Mouse (Mus musculus) midbrain, embryonic 12.5 days (tissue): ENCODE data around the gene Igfbp5. TPM values are rescaled to one million over a fixed set of nuclear protein-coding genes. Genes with fewer than 3 reads are reported as not detected.
A peak's percentile ranks its signal among the peaks of the same experiment; 100 is the strongest.

Experiments
- ATAC-seq: fragments of 200-750 bp; cut with Nextera tagmentation; 2 replicates; pipeline ENCODE4 v1.8.0; 2017; ENCODE audit warnings: low read depth, moderate TSS enrichment, moderate library complexity; ENCODE audit not compliant: low FRiP score
- H3K27ac ChIP-seq: fragments of 300-500 bp; sonication (generic); replicated peaks from 2 replicates; pipeline ENCODE4 v1.5.1; 2016; ENCODE audit warnings: mild to moderate bottlenecking
- H3K27me3 ChIP-seq: fragments of 300-500 bp; sonication (generic); 2 replicates; pipeline ENCODE4 v1.6.1; 2016; ENCODE audit warnings: mild to moderate bottlenecking
- H3K36me3 ChIP-seq: fragments of 300-500 bp; sonication (generic); 2 replicates; pipeline ENCODE4 v1.6.1; 2016
- H3K4me1 ChIP-seq: fragments of 300-500 bp; sonication (generic); 2 replicates; pipeline ENCODE4 v1.6.1; 2016
- H3K4me2 ChIP-seq: fragments of 300-500 bp; sonication (generic); replicated peaks from 2 replicates; pipeline ENCODE4 v1.6.1; 2016; ENCODE audit warnings: mild to moderate bottlenecking, moderate library complexity
- H3K4me3 ChIP-seq: fragments of 300-500 bp; sonication (generic); 2 replicates; pipeline ENCODE4 v1.5.1; 2016; ENCODE audit warnings: mild to moderate bottlenecking
- H3K9ac ChIP-seq: fragments of 300-500 bp; sonication (generic); replicated peaks from 2 replicates; pipeline ENCODE4 v1.6.1; 2016; ENCODE audit warnings: mild to moderate bottlenecking, moderate library complexity
- H3K9me3 ChIP-seq: fragments of 300-500 bp; sonication (generic); 2 replicates; pipeline ENCODE4 v1.6.1; 2016; ENCODE audit warnings: mild to moderate bottlenecking
- WGBS: fragments of 180-500 bp; shearing (Covaris S2); methylation state at CpG from one replicate; pipeline ENCODE4 v1.1.7; 2016; 5-methylcytosine and 5-hydroxymethylcytosine counted together
- polyA plus RNA-seq: library from polyadenylated mRNA; unstranded; fragments of >200 nt; fragmentation: Nextera tagmentation; extraction: Ambion mirVana; gene quantifications from 2 replicates; pipeline ENCODE4 v1.2.1, GENCODE M21; 2016

Gene Igfbp5
- 31.1 and 41.2 TPM in 2 replicates for polyA plus RNA-seq

GRCm38 (mm10) chr1:72874287-72875211 is at the start of gene Igfbp5:
Igfbp5 (minus strand) TSS chr1:72874884.
- H3K27ac ChIP-seq, result peak within 1 kb of the TSS; percentile 76
- H3K4me1 ChIP-seq, result peaks cover 54% of the 10 kb centered on the region
- no peaks in the 10 kb centered on the region for H3K9me3 ChIP-seq
- peak; percentile 59 for ATAC-seq
- H3K27me3 ChIP-seq, result peaks cover 52% of the 10 kb centered on the region
- under 1% methylated on average over 38 of the region's 38 CpGs for WGBS
- peak within 1 kb of the TSS; percentile 95 for H3K4me2 ChIP-seq
- peak within 1 kb of the TSS; percentile 58 for H3K4me3 ChIP-seq
- H3K9ac ChIP-seq, result peak within 1 kb of the TSS; percentile 69
- H3K36me3 ChIP-seq, result no peaks in the 10 kb centered on the region

GRCm38 (mm10) chr1:72914815-72915214 is 40.1 kb upstream of the Igfbp5 start:
- H3K4me3 ChIP-seq, result no peak overlapping the region
- no peak overlapping the region for H3K27ac ChIP-seq
- no peaks in the 10 kb centered on the region for H3K4me1 ChIP-seq
- no peaks in the 10 kb centered on the region for H3K36me3 ChIP-seq
- H3K4me2 ChIP-seq, result no peak overlapping the region
- 65% methylated on average over 6 of the region's 6 CpGs for WGBS
- no peaks in the 10 kb centered on the region for H3K27me3 ChIP-seq
- ATAC-seq, result no peak
- H3K9ac ChIP-seq, result no peak overlapping the region
- H3K9me3 ChIP-seq, result no peaks in the 10 kb centered on the region

- Histone ChIP-seq H3K4me2 (no peak overlapping the region), H3K4me3 (no peak overlapping the region), H3K27ac (no peak overlapping the region), H3K4me1 (no peaks in the 10 kb centered on the region), H3K9ac (no peak overlapping the region), H3K36me3 (no peaks in the 10 kb centered on the region), H3K9me3 (no peaks in the 10 kb centered on the region), H3K27me3 (no peaks in the 10 kb centered on the region)
- 88% methylated on average over 5 of the region's 5 CpGs for WGBS
- no peak for ATAC-seq
Measured at GRCm38 (mm10) chr1:72913073-72913472, 38.4 kb upstream of the Igfbp5 start.

GRCm38 (mm10) chr1:72895821-72896220 is 21.1 kb upstream of the Igfbp5 start:
- 73% methylated on average over 2 of the region's 2 CpGs for WGBS
- no peak for ATAC-seq
- H3K4me3 ChIP-seq, result no peak overlapping the region

GRCm38 (mm10) chr1:72887910-72888309 is 13.2 kb upstream of the Igfbp5 start:
- Histone ChIP-seq H3K4me2 (no peak overlapping the region), H3K4me1 (no peaks in the 10 kb centered on the region), H3K27me3 (no peaks in the 10 kb centered on the region), H3K9me3 (no peaks in the 10 kb centered on the region), H3K9ac (no peak overlapping the region), H3K4me3 (no peak overlapping the region), H3K27ac (no peak overlapping the region), H3K36me3 (no peaks in the 10 kb centered on the region)
- ATAC-seq, result no peak
- 68% methylated on average over 1 of the region's 1 CpGs for WGBS

More at GRCm38 (mm10) chr1:72895821-72896220, 21.1 kb upstream of the Igfbp5 start:
- Histone ChIP-seq H3K27ac (no peak overlapping the region), H3K9ac (no peak overlapping the region), H3K4me1 (no peaks in the 10 kb centered on the region), H3K9me3 (no peaks in the 10 kb centered on the region), H3K27me3 (no peaks in the 10 kb centered on the region), H3K4me2 (no peak overlapping the region), H3K36me3 (no peaks in the 10 kb centered on the region)

GRCm38 (mm10) chr1:72885819-72886169 is 11.1 kb upstream of the Igfbp5 start:
- no peak for ATAC-seq

GRCm38 (mm10) chr1:72885111-72885818 is 10.6 kb upstream of the Igfbp5 start:
- H3K4me2 ChIP-seq, result no peak overlapping the region
- no peak overlapping the region for H3K4me3 ChIP-seq
- no peak overlapping the region for H3K27ac ChIP-seq
- H3K9ac ChIP-seq, result no peak overlapping the region
- no peaks in the 10 kb centered on the region for H3K27me3 ChIP-seq
- no peaks in the 10 kb centered on the region for H3K4me1 ChIP-seq
- no peaks in the 10 kb centered on the region for H3K9me3 ChIP-seq
- H3K36me3 ChIP-seq, result no peaks in the 10 kb centered on the region
- WGBS, result 93% methylated on average over 11 of the region's 11 CpGs
- no peak for ATAC-seq

More at GRCm38 (mm10) chr1:72885819-72886169, 11.1 kb upstream of the Igfbp5 start:
- Histone ChIP-seq H3K36me3 (no peaks in the 10 kb centered on the region), H3K27ac (no peak overlapping the region), H3K4me1 (no peaks in the 10 kb centered on the region), H3K27me3 (no peaks in the 10 kb centered on the region), H3K9me3 (no peaks in the 10 kb centered on the region), H3K4me2 (no peak overlapping the region), H3K9ac (no peak overlapping the region), H3K4me3 (no peak overlapping the region)
- WGBS, result 88% methylated on average over 7 of the region's 7 CpGs

GRCm38 (mm10) chr1:72879319-72879634 is 4.6 kb upstream of the Igfbp5 start:
- no peaks in the 10 kb centered on the region for H3K9me3 ChIP-seq
- H3K27ac ChIP-seq, result no peak overlapping the region
- H3K4me3 ChIP-seq, result no peak overlapping the region

GRCm38 (mm10) chr1:72878473-72879318 is 4.0 kb upstream of the Igfbp5 start:
- Histone ChIP-seq H3K4me1 (peaks cover 30% of the 10 kb centered on the region), H3K27me3 (peaks cover 40% of the 10 kb centered on the region), H3K36me3 (no peaks in the 10 kb centered on the region), H3K4me3 (no peak overlapping the region), H3K9ac (no peak overlapping the region), H3K4me2 (peak overlapping the region; percentile 38), H3K9me3 (no peaks in the 10 kb centered on the region), H3K27ac (no peak overlapping the region)
- 57% methylated on average over 25 of the region's 25 CpGs for WGBS
- no peak for ATAC-seq

More at GRCm38 (mm10) chr1:72879319-72879634, 4.6 kb upstream of the Igfbp5 start:
- ATAC-seq, result no peak
- H3K4me2 ChIP-seq, result no peak overlapping the region
- H3K4me1 ChIP-seq, result peaks cover 24% of the 10 kb centered on the region
- H3K36me3 ChIP-seq, result no peaks in the 10 kb centered on the region
- H3K27me3 ChIP-seq, result peaks cover 35% of the 10 kb centered on the region
- H3K9ac ChIP-seq, result no peak overlapping the region
- WGBS, result 61% methylated on average over 4 of the region's 4 CpGs

- H3K36me3 ChIP-seq, result no peaks in the 10 kb centered on the region
- H3K4me2 ChIP-seq, result peak overlapping the region; percentile 38
- no peak overlapping the region for H3K9ac ChIP-seq
- no peak overlapping the region for H3K4me3 ChIP-seq
- peaks cover 49% of the 10 kb centered on the region for H3K27me3 ChIP-seq
- H3K9me3 ChIP-seq, result no peaks in the 10 kb centered on the region
- peaks cover 35% of the 10 kb centered on the region for H3K4me1 ChIP-seq
- ATAC-seq, result no peak
- 13% methylated on average over 3 of the region's 3 CpGs for WGBS
- no peak overlapping the region for H3K27ac ChIP-seq
Measured at GRCm38 (mm10) chr1:72877892-72878291, 3.2 kb upstream of the Igfbp5 start.

GRCm38 (mm10) chr1:72876111-72876510 is 1.4 kb upstream of the Igfbp5 start:
- no peak overlapping the region for H3K9ac ChIP-seq
- ATAC-seq, result no peak
- no peaks in the 10 kb centered on the region for H3K9me3 ChIP-seq
- WGBS, result 54% methylated on average over 3 of the region's 3 CpGs
- H3K27ac ChIP-seq, result no peak overlapping the region
- no peak overlapping the region for H3K4me2 ChIP-seq
- peaks cover 52% of the 10 kb centered on the region for H3K27me3 ChIP-seq
- peaks cover 40% of the 10 kb centered on the region for H3K4me1 ChIP-seq
- H3K4me3 ChIP-seq, result no peak overlapping the region
- no peaks in the 10 kb centered on the region for H3K36me3 ChIP-seq
